Mouse (Mus musculus) kidney, postnatal 14 days (tissue): Measurements from ENCODE around the gene Wdfy3.
"Not testable (repeated sequence)": the region's sequence is repeated elsewhere in the genome, so short reads cannot be mapped to it uniquely, and the experiment has no call there.

ENCODE experiments used
- DNase-seq: peaks from one replicate; pipeline ENCODE4 v3.0.0; 2022; ENCODE audit warnings: mixed read lengths

Wdfy3 gene

DNA sequence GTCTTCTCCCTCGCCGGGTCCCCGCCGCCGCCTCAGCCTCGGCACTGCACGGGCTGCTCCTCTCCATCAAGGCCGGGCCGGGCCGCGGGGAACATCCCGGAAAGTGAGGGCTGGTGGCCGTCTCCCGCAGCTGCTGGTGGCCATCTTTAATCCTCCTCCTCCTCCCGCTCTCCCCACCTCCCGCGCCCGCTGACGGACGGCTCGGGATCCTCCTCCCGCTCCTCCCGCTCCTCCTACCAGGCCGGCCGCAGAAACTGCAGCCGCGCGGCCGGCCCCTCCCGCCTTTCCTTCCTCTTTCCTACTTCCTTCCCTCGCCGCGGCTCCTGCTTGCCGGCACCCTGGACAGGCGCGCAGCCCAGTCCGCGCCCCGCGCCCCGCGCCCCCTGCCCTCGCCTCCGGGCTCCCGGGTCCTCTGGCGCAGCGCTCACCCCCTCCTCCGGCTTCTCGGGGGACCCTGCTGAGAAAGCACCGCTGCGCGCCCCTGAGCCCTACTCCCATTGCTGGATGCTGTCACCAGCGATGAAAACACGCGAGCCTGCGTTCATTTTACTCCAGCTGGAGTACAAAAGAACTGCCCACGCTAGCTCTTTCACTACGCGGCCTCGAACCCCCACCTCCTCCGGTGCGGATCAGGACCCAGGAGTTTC, at the start of gene Wdfy3:
TSS of gene Wdfy3 (minus strand) at position 155 of the 647 bp plus-strand sequence.
- peak; percentile 92 for DNase-seq

GRCm38 (mm10) chr5:102113009-102113408, 43.3 kb upstream of the Wdfy3 start:
- DNase-seq, result no peak

DNA sequence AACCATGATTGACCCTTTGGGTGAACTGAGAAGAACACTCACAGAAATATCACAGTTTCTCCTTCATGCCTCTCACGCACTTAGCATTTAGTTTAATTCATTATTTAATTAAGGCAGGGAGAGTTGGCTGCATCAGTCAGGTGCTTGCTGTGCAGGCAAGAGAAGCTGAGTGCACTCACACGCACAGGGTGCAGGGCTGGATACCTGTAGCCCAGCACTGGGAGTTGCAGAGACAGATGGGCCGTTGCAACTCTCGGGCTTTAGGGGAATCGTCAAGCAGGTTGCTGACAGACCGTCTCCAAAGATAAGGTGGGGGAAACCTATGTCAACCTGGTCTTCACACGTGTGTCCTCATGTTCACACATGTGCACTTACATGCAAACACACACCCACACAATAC, 42.3 kb upstream of the Wdfy3 start:
- no peak for DNase-seq

GRCm38 (mm10) chr5:102110031-102110430, 40.3 kb upstream of the Wdfy3 start:
- DNase-seq, result no peak

GRCm38 (mm10) chr5:102105919-102106318, 36.2 kb upstream of the Wdfy3 start:
- DNase-seq, result no peak

DNA sequence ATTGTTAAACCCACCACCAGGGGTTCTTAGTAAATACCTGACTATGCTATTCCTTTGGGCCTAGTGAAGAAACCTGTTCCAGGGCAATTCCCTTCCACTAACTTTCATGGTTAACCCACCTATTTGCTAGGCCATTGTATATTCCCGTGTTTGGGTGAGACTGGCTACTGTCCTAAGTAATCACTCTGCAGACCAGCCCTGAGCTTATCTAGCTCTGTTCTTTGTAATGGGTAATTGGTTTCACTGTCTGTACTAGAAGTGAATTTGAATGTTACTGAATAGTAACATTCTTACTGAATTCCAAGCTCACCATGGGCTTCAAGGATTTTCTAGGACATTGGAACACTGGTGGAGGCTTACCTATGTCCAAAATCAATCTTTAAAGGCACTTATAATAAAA, 32.1 kb upstream of the Wdfy3 start:
- DNase-seq, result not testable (repeated sequence)

- no peak for DNase-seq
Observed at GRCm38 (mm10) chr5:102100246-102101241, 30.8 kb upstream of the Wdfy3 start.

GRCm38 (mm10) chr5:102095576-102095975, 25.9 kb upstream of the Wdfy3 start:
- no peak for DNase-seq

DNA sequence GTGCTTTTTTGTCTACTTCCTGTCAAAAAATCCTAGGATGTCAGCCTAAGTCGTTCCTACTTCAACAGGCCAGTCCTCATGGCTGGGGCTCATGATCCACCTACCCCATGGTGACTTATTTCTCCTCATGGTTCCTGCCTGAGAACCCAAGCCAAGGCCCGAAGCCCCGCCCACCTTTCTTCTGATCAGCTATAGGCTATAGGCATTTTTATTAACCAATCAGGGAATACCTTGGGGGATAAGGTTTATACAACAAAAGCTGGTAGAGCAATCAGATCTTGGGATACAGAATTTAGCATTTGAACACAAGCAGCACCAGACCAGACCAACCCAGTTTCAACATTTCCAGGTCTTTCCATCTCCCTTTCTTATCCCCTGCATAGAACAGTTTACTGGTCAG, 21.0 kb upstream of the Wdfy3 start:
- no peak for DNase-seq

- DNase-seq, result no peak
Observed at GRCm38 (mm10) chr5:102084737-102085705, 15.3 kb upstream of the Wdfy3 start.

DNA sequence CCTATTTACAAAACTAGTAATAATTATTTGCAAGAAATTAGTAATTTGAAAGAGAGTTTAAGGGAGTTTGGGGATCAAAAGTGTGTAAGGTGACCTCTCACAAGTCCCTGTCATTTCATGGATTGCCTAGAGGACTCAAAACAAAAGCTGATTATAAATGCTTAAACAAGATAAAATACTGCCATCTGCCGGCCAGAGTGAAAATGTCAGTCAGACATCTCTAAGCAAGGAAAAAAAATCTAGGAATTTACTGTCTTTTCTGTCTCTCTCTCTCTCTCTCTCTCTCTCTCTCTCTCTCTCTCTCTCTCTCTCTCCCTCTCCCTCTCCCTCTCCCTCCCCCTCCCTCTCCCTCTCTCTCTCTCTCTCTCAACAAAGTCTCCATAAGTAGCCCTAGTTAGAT, 4.4 kb upstream of the Wdfy3 start:
- peak; percentile 79 for DNase-seq

- DNase-seq, result no peak
Observed at GRCm38 (mm10) chr5:102072057-102072456, 2.3 kb upstream of the Wdfy3 start.

DNA sequence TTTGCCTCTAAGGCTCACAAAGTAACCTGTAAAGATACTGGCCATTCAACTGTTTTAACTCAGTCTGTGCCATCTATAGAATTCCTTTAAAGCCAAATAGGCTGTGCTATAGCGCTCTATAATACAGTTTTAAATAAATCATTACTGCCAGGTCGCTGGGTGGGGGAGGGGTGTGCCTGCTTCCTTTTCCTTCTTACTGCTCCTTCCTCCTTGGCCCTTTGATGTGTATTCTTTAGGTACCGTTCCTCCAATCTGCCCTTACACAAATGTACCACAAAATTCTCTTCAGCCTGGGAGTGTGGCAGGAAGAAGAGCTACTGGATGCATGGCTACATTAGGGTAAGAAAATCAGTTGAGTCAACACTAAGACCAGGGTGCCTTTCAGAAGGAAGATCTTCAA, 1.5 kb upstream of the Wdfy3 start:
- DNase-seq, result no peak

DNA sequence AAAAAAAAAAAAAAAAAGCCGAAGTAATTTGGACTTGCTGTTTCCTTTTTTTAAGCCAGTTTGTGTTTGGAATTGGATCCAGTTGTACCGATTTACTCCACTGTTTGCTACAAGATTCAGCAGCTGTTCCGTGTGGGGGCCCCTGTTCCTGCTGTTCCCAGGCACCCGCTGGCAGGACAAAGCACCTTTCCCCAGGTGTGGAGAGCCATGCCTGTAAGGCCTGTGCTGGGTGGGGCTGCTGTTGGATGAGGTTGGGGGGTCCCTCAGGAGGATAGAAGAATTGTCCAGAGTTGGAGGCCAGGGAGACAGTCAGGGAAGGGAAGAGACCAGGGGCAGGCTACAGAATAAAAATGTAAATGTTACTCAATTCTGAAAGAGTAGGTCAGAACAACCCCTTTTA, 1.1 kb upstream of the Wdfy3 start:
- DNase-seq, result no peak

DNA sequence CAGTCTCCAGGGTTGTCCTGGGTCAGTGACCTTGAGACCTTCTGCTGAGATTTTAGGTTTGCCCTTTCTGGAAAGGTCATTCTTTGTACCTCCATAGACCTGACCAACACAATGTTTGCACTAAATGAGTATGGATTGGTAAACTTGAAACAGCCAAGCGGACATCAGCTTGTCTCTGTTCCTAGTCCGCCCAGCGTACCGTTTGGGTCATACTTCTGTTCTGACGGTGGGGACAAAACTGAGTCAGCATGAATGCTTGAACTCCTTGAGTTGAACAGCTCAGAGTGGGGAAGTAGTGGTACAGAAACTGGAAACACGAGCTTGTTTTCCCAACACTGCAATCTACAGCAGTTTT, 670 bp upstream of the Wdfy3 start:
- peak; percentile 34 for DNase-seq

DNA sequence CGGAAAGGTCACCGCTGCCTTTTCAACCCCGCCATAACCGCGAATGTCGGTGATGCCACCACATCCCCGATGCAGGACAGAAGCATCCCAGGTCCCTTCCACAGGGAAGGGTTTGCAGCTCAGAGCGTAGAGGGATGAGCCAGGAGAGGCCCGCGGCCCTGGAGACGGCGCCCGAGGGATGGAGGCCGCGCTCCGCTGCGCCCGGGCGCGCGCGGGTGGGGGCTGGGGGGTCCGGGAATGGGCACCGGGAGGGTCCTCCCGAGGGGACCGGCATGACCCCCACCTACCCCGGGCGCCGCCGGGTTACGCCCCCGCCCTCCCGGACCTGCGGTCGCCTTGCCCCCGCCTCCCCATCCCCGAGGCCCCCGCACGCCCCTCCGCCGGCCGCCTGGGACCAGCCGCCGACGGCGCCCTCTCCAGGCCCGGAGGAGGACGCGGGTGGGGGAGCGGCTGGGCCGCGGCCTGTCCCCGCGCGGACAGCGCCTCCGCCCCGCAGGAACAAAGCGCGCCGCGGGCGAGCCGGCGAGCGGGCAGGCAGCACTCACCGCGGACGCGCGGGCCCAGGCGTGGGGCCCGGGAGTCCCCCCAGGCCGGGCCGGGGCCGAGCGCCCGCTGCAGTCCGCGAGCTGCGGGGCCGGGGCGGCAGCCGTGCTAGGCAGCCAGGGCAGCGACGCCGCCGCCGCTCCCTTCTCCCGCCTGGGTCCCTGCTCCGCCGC, 512 bp downstream of the Wdfy3 start:
- peak; percentile 77 for DNase-seq

GRCm38 (mm10) chr5:102066458-102066857, 3.3 kb downstream of the Wdfy3 start:
- no peak for DNase-seq

GRCm38 (mm10) chr5:102063013-102063752, 6.5 kb downstream of the Wdfy3 start:
- no peak for DNase-seq

DNA sequence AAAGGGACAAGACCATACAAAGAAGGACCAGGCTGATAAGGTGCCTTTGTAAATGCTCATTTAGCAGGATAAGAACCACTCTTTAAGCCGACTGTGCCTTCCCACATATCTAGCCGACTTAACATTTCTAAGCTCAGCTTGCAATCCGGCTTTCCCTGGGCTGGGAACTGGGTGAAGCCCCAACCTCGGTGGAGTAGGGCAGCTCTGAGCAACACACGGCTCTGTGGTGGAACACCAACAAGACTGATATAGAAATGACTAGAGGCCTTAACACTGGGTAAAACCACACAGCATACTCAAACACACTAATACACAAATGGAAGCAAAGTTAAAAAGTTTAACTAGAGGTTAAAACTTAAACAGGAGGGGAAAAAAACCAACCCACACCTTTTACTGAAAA, 7.9 kb downstream of the Wdfy3 start:
- no peak for DNase-seq

- DNase-seq, result no peak
Observed at GRCm38 (mm10) chr5:102055946-102056345, 13.8 kb downstream of the Wdfy3 start.

- DNase-seq, result peak; percentile 52
Observed at GRCm38 (mm10) chr5:102055130-102055641, 14.5 kb downstream of the Wdfy3 start.
